Mouse (Mus musculus) c-Kit-positive CD71-negative TER-119-negative erythroid progenitor cells, embryonic 14.5 days (primary cell): Measurements from ENCODE around the gene Psen2.

ENCODE experiments used
- DNase-seq: peaks from one replicate; pipeline ENCODE4 v3.0.0-alpha.2; 2013; ENCODE audit warnings: low read depth

The Psen2 gene

DNA sequence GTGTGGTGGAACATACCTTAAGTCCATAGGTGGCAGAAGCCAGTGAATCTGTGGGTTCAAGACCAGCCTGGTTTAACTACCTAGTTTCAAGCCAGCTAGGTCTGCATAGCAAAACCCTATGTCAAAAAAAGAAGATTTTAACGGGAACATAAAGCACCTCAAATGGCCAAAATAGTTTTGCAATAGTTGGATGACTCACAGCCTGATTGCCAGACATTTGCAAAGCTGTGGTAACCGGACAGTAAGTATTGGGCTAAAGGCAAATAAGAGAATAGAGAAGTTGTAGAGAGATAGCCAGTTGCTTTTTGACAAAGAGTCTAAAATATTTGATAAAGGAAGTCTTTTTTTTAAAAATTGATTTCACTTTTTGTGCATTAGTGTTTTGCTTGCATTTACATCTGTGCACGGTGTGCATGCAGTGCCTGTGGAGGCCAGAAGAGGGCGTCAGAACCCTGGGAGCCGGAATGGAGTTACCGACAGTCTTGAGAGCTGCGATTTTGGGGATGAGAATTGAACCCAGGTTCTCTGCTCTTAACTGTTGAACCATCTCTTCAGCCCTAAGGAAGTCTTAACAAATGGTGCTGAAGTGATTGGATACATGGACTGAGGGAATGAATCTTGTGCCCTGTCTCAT lies at the start of gene Psen2:
TSS of gene Psen2 (minus strand) at position 75 of the 634 bp plus-strand sequence.
- DNase-seq = no peak

DNA sequence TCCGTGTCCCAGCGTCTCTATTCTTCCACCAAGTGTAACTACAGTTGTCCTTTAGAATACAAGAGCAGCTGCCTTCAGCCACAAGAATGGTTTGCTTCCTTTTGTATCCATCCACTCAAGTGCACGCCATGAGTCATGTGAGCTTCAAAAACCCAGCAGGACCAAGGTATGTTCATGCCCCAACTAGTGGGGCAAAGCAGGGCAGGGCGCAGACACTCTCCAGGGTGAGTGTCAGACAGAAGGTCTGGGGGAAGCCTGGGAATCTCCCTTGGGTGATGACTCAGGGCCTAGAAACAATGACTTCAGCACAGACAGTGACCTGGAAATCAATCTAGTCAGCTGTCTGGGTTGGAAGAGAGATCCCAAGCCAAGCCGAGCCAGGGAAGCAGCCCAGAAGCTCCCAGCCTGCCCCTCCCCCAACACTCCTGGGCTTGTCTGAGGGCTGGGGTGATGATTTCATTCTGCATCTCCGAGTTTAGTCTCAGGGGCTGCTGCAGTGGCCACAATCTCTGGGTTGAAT lies 49.6 kb upstream of the Psen2 start:
- DNase-seq = no peak

DNA sequence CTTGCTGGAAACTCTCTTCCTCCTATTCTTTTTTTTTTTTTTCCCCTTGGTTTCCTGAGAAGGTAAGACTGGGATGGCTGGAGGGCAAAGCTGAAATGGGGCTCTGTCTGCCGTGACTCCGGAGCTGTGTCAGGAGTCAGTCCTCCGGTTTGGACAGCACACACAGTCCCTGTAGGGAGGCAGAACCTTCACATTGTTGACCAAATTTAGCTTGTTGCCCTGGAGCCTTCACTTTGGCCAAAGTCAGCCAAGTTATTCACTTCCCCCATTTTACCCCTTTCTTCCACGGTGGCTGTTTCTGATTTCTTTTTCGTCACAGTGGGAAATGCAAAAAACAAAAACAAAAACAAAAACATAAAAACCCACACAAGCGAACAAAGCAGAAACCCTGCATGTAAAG lies 49.0 kb upstream of the Psen2 start:
- DNase-seq = no peak

DNA sequence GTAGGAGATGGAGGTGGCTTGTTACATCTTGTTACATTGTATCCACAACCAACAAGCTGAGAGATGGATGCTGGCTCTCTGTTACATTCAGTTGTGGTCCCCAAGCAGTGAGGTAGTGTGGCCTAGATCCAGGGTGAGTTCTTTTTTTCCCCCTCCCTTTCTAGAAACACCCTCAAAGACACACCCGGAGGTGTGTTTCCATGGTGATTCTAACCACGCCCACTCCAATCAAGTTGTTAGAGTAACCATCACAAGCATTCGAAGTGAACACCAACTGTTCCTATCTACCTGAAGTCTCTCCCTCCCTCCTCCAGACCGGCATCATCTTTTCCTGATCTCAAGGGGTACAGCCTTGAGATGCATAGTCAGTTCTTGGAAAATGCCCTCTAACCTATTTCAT lies 45.7 kb upstream of the Psen2 start:
- no peak for DNase-seq

DNA sequence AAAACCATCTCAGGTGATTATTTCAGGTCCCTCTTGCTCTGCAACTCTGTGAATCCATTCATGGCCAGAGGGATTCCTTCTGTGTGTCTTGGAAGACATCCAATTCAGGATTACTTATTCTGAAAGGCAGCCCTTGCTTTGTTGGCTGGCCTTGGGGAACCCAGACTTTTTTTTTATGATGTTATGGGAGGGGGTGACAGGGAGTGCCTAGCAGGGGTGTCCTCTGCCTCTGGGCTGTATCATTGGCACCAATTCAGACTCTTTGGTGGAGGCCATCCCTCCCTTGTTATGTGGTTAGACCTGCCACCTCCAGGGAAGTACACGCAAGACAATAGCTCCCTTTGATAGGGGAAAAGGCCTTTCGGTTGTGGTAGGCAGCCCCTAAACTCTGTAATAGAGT lies 44.4 kb upstream of the Psen2 start:
- no peak for DNase-seq

- no peak for DNase-seq
Measured at GRCm38 (mm10) chr1:180306889-180307288, 43.7 kb upstream of the Psen2 start.

- DNase-seq = no peak
Measured at GRCm38 (mm10) chr1:180303600-180303999, 40.4 kb upstream of the Psen2 start.

DNA sequence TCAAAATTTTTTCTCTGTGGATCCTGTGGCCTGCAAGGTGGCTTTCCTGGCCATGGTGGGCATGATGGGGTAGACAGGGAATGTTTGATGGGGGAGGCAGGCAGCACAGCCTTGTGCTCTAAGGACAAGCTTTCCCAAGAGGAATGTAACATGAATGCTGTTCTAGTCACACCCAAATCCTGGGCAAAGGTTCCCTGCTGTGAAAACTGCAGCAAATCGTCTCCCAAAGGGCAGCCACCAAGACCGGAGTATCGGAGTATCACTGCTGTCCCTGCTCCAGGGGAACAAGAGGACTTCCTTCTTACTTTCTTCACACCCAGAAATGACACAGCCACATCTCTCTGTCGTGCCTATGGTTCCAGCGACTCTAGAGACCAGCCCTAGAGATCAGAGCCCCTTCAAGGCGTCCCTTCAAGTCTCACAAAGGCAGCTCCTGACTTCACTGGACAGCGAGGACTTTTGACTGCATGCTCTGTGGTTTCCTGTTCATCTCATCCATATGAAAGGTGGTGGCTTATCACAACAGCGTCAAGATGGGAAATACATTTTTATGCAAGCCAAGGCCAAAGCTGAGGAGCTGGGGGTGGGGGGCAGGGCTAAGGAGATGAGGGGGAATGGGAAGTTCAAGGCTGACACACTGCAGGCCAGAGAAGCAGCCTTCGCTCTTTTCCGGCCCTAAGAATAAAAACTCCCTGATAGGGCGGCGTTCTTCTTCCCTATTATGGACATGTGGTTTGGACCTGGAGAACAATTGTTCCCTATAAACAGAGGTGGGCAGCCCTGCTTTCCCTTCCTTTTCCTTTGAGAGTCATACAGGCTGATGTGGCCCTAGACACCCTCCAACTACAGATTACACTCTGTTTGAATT lies 39.2 kb upstream of the Psen2 start:
- DNase-seq = no peak

DNA sequence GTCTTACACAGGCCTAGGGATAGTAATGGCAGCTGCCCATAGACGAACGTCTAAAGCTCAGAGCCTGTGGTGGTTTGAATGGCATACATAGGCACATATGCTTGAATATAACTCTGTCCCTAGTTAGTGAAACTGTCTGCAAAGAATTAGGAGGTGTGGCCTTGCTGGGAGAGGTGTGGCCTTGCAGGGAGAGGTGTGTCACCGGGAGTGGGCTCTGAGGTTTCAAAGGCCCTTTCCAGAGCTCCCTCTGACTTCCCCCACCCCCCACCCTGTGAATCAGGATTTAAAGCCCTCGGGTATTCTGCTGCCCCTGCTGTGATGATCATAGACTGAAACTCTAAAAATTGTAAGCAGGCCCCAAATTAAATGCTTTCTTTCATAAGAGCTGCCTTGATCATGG lies 37.8 kb upstream of the Psen2 start:
- no peak for DNase-seq

DNA sequence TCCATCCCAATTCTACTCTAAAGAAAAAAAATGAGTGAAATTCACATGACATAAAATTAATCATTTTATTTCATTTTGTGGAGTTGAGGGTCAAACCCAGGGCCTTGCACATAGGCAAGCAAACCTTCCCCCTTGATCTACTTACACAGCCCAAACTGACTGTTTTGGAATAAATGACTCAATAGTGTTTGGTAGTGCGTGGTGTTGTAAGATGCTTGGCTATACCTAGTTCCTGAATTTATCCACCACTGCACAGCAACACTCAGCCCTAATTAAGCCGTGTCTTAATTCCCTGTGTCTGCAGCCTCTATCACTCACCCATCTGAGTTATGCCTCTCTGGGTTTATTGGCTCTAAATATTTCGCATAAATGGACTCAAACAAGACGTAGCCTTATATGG lies 37.1 kb upstream of the Psen2 start:
- DNase-seq = no peak

GRCm38 (mm10) chr1:180299697-180300096 lies 36.5 kb upstream of the Psen2 start:
- DNase-seq = no peak

DNA sequence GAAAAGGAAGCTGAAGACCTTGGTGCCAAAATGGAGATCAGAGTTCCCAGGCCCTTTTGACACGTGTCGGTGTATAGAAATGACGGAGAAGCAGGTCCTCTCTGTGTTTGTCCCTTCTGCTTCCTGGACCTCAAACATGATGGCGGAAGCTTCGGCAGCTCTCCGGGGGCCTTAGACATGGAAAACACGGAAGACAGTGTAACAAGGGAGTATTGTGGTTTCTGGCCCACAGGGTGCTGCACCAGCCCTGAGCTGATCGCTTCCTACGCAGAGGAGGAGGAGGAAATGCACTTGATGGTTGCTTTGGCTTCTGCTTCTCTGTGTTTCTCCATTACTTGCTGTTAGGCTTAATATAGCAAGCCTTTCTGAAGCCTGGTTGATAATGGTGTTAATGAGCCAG lies 32.9 kb upstream of the Psen2 start:
- DNase-seq = no peak

DNA sequence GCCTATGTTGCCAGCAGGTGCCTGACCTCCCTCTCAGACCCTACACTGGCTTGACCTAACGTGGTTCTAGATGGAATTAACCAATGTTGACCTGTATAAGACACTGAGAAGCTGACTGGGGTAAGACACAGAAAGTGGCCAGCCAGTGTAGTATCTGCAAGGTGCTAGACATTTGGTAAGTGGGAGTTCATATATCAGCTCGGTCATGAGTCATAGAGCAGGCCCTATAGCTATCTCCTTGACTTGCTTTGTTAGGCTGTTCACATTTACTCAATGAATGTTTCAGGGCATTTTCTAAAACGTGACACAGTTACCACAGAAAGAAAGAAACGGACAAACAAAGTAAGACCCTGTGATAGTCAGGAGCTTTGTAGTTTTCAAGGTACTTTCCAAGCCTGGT lies 27.1 kb upstream of the Psen2 start:
- no peak for DNase-seq

DNA sequence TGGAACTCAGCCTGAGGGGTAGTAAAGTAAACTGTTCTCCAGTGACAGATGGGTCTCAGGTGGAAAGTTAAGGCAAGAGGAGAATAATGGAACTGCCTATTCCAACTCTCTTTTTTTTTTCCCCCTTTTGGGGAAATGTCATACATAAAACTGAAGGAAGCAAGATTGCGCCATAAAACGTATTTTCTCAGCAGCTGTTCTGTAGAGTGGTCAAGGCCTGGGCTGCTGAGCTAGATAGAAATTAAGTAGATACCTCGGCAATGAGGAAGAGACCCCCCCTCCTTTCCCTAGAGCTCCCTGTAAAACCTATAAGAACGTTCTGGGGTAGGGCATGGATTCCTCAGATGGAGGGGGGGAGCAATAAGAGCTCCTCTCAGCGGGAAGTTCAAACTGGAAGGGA lies 26.6 kb upstream of the Psen2 start:
- no peak for DNase-seq

- no peak for DNase-seq
Measured at GRCm38 (mm10) chr1:180288872-180289468, 25.7 kb upstream of the Psen2 start.

DNA sequence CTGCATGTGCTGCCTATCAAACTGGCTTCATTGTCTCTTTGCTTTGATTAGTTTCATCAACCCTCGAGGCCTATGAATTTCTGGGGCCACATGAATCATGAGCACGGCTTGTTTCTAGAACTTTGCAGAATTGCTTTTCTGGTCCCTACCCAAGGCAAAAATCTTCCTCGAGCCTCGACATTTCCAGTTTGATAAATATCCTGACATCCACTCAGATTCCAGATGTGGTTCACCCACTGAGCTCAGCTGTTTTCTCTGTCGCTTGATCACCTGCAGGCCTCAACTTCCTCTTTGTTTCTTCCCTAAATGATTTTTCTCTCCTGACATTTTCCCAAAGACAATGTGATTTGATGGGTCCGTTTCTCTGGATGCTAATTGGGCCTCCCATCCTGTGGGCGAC lies 25.0 kb upstream of the Psen2 start:
- DNase-seq = no peak

GRCm38 (mm10) chr1:180286081-180286831 lies 23.0 kb upstream of the Psen2 start:
- DNase-seq = no peak

- DNase-seq = no peak
Measured at GRCm38 (mm10) chr1:180283813-180284768, 20.9 kb upstream of the Psen2 start.

DNA sequence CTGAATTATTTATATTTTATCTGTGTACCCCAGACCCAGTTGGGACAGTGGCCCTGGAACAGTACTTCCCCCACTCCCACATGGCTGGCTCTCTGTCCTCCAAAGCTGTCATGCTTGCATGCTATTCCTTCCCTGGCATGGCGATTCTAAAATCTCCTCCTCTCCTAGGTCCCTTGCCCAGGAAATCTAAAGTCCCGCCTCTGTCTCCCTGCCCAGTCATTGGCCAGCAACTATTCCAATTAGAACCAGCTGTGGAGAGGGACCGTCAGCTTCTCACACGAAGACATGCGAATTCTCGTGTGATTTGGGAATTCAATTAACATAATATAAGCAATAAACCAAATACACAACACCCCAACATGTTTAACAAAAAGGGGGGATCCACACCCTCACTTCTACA lies 19.3 kb upstream of the Psen2 start:
- DNase-seq = no peak

DNA sequence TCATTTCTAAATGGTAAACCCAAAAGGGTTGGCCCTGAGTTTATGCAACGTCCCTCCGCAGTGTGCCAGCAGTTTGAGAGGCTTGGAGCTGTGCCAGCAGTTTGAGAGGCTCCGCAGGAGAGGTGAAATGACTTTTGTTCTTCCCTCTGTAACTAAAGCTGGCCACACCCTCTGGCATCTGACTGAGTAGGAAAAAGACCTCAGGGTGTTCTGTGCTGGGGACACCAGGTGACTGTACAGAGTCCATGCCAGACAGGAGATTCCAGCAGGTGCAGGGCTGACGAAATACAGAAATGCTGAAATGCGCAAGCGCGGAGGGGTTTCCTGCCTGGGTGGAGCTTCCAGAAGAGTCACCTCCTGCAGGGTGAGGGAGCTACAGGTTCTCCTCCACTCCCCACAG lies 16.4 kb upstream of the Psen2 start:
- DNase-seq = no peak

DNA sequence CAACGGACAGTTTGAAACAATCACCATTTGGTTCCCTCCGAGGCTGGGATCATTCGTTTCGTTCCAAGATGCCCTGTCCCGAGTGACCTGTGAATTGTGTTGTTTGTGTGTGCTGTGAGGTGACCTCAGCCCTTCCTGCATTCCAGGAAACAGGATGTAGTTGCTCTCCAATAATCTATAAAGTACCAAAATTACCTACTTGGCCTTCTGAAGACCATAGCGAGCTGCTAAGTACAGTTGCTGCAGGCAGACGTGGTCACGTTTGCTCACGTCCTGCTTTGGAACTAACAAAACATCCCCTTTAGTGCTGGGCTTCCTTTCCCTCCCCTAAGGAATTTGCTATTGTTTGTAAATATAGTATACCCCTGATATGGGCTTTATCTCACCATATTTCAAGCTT lies 14.3 kb upstream of the Psen2 start:
- no peak for DNase-seq
